Mouse (Mus musculus) heart, adult 18-20 months (tissue): ENCODE data around the gene Gm10553. TPM values are rescaled to one million over a fixed set of nuclear protein-coding genes. Genes with fewer than 3 reads are reported as not detected.
"Not testable (repeated sequence)": the region's sequence is repeated elsewhere in the genome, so short reads cannot be mapped to it uniquely, and the experiment has no call there.

Experiments used
- DNase-seq, 2 experiments: peaks; one replicate each; pipeline ENCODE4 v3.0.0; 2021 to 2022; ENCODE audit warnings: mixed read lengths in 1 of 2
- long read RNA-seq, 2 experiments: library from polyadenylated mRNA; stranded (forward); transcript quantifications; one replicate each; pipeline ENCODE4 v2.0.0; 2021
- total RNA-seq, 2 experiments: library from RNA; stranded (reverse); gene quantifications; 2 replicates each; pipeline ENCODE4 v1.2.3; 2021

Gene Gm10553
- not detected for total RNA-seq
- long read RNA-seq, experiment 1 = 0 reads
- long read RNA-seq, experiment 2 = 0 reads

GRCm38 (mm10) chr1:85099864-85100263 lies at the start of gene Gm10553:
Gene Gm10553 (plus strand): TSS chr1:85100164.
- not testable (repeated sequence) for DNase-seq

GRCm38 (mm10) chr1:85071690-85072089 lies 28.3 kb upstream of the Gm10553 start:
- DNase-seq = not testable (repeated sequence)

- not testable (repeated sequence) for DNase-seq
These were observed 26.9 kb upstream of the Gm10553 start for GRCm38 (mm10) chr1:85073099-85073498.

GRCm38 (mm10) chr1:85084803-85085202 lies 15.2 kb upstream of the Gm10553 start:
- DNase-seq = not testable (repeated sequence)

- not testable (repeated sequence) for DNase-seq
These were observed 13.8 kb upstream of the Gm10553 start for GRCm38 (mm10) chr1:85086211-85086610.

GRCm38 (mm10) chr1:85092169-85092568 lies 7.8 kb upstream of the Gm10553 start:
- not testable (repeated sequence) for DNase-seq

GRCm38 (mm10) chr1:85093011-85093572 lies 6.9 kb upstream of the Gm10553 start:
- DNase-seq = not testable (repeated sequence)

GRCm38 (mm10) chr1:85099081-85099480 lies 883 bp upstream of the Gm10553 start:
- not testable (repeated sequence) for DNase-seq

- not testable (repeated sequence) for DNase-seq
These were observed 1.8 kb downstream of the Gm10553 start for GRCm38 (mm10) chr1:85101754-85102153.

GRCm38 (mm10) chr1:85105336-85105735 lies 5.4 kb downstream of the Gm10553 start:
- DNase-seq = not testable (repeated sequence)

GRCm38 (mm10) chr1:85106013-85106412 lies 6.0 kb downstream of the Gm10553 start:
- not testable (repeated sequence) for DNase-seq

GRCm38 (mm10) chr1:85109753-85110152 lies 9.8 kb downstream of the Gm10553 start, which contains the start of gene A530032D15Rik:
Gene A530032D15Rik (minus strand): TSS chr1:85109853.
- DNase-seq = not testable (repeated sequence)

GRCm38 (mm10) chr1:85110876-85111275 lies 10.9 kb downstream of the Gm10553 start:
- DNase-seq = not testable (repeated sequence)

GRCm38 (mm10) chr1:85111572-85111971 lies 11.6 kb downstream of the Gm10553 start:
- DNase-seq = not testable (repeated sequence)

GRCm38 (mm10) chr1:85112266-85112665 lies 12.3 kb downstream of the Gm10553 start:
- not testable (repeated sequence) for DNase-seq

GRCm38 (mm10) chr1:85112889-85113288 lies 12.9 kb downstream of the Gm10553 start:
- DNase-seq = not testable (repeated sequence)

- DNase-seq = not testable (repeated sequence)
These were observed 14.1 kb downstream of the Gm10553 start for GRCm38 (mm10) chr1:85114078-85114477.

- DNase-seq = peak in 1 of 2 experiments; percentile 63
These were observed 14.9 kb downstream of the Gm10553 start for GRCm38 (mm10) chr1:85114666-85115402.

GRCm38 (mm10) chr1:85117537-85117936 lies 17.6 kb downstream of the Gm10553 start:
- DNase-seq = not testable (repeated sequence)

- DNase-seq = not testable (repeated sequence)
These were observed 18.4 kb downstream of the Gm10553 start for GRCm38 (mm10) chr1:85118341-85118740.

- DNase-seq = not testable (repeated sequence)
These were observed 21.9 kb downstream of the Gm10553 start for GRCm38 (mm10) chr1:85121841-85122240.

- DNase-seq = not testable (repeated sequence)
These were observed 33.7 kb downstream of the Gm10553 start for GRCm38 (mm10) chr1:85133671-85134070.
